Mouse (Mus musculus): ENCODE data around the gene Eef1akmt2.

The Eef1akmt2 gene

DNA sequence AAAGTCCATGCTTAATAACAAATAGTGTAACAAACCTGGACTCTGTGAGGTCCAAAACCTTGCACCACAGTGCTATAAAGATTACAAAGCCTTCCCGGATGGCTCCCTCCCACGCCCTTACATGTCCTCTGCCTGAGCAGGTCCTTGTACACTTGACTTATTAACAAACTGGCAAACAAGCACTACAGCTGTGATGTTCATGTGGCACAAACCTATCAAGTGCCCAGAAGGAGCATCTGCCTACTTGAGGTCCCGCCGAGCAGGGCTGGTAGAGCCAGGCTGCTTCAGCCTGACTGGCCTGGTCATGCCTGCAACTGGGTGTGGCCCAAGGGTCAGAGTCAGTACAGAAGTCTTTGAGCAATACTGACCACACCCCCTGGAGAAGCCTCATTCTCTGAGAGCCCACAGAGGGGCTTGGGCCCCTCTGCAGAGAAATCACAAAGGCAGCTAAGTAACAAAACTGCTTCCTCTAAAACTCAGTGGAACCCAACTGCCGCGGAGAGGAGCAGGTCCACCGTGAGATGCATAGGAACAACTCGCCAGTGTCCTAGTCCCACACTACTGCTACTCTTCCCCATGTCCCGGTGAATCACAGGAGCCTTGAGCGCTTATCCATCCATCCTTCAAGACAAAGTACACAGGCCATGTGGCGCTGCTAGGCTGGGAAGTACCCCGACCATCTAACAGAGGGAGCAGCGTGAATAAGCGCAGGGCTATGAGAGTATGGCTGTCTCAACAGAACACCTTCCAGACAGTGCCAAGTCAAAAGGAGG is 61.8 kb downstream of the Eef1akmt2 start:
- no peak for DNase-seq (ENCODE audit: low read depth, low spot score)

GRCm38 (mm10) chr7:132788826-132789225 is 63.6 kb downstream of the Eef1akmt2 start:
- DNase-seq (ENCODE audit: low read depth, low spot score) = no peak

DNA sequence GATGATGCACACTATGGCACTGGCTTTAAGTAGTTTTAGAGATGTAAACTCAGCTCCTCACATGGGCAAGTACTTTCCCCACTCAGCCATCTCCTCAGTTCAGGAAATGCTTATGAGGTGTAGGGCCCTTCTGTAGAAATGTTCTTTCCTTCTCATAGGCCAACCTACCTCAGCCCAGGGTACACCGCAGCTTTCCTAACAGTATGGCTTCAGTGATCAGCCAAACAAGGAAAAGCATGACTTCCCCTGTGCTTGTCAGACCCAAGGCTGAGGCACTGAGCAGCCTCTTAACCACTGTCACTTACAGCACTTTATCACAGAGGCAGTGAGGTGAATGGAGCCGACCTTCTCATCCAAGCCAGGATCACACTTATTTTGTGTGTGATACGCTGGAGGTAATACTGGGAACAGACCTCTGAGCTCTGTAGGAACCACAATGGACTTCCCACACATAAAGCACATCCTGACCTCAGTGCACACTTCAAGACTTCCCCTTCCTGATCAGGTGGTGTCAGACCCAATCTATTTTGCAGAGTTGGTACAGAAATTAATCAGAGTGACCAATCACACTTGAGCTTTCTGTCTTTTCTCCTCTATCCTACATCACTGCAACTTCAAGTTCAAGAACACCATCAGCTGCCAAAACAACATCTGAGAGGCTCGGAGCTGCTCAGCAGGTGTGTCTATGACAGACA is 64.8 kb downstream of the Eef1akmt2 start:
- DNase-seq (ENCODE audit: low read depth, low spot score) = no peak

DNA sequence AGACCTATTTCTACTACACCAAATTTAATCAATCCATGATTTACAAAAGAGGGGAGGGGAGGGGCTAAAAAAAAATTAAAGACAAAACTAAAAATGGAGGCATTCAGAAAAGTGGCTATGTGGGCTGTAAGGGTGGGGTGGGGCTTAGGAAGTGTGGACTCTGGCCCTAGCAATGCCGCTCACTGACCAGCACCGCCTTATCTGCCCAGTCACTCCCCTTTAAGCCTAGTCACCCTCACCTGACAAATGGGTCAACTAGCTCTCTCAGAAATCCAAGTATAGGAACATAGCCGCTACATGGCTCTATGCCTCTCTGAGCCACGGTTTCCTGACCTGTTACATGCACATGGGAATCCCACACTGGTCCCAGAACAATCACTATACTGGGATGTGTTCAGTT is 65.5 kb downstream of the Eef1akmt2 start:
- no peak for DNase-seq (ENCODE audit: low read depth, low spot score)

- DNase-seq (ENCODE audit: low read depth, low spot score) = no peak
Observed at GRCm38 (mm10) chr7:132786522-132786921, 66.0 kb downstream of the Eef1akmt2 start.

GRCm38 (mm10) chr7:132786011-132786410 is 66.5 kb downstream of the Eef1akmt2 start:
- DNase-seq (ENCODE audit: low read depth, low spot score) = no peak

- no peak for DNase-seq (ENCODE audit: low read depth, low spot score)
Observed at GRCm38 (mm10) chr7:132784101-132784500, 68.4 kb downstream of the Eef1akmt2 start.

DNA sequence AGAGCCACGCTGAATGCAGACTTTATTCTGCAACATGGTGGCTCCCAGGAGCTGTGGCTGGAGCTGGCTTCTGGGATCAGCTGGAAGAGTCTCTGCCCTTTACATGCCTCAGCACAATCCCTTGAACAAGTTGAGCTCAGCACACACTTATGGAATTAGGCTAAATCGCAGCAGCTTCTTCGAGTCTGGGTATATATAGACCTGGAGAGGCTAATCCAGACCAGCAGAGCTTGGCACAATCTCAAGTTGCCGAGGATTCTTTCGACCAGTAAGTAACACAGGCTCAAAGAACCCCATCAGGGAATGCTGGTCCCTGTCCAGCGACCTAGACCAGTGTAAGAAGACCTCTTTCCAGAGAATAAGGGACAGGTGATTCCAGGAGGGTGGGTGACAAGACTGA is 70.6 kb downstream of the Eef1akmt2 start:
- no peak for DNase-seq (ENCODE audit: low read depth, low spot score)

DNA sequence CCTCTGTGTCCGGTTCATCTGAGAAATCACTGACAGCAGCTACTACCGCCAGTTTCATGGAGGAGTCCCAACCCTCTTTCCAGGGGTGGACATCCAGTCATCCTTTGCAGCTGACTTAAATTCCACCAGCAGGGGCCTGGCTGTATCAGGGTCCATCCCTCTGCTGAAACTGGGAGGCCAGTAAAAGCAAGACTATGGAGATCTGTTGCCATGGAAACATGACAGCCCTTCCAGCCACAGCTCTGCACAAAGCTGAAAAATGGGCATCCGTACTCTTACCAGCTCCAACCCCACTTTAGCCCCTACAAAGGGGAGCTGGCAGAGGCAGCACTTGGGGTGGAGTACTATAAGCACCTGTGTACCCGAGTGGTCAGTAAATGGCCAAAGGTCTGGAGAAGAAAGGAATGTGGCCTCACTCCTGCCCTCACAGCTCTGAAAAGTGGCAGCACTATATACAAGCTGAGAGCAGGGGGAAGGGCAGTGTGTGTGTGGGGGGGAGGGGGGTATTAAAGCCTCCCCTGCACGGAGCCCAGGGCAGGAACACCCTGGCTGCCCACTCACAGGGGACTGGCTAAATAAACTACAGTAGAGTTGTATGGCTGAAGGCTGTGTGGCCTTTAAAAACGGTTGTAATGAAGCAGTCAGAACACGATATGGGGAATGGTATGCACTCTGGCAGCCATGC is 71.2 kb downstream of the Eef1akmt2 start:
- no peak for DNase-seq (ENCODE audit: low read depth, low spot score)

GRCm38 (mm10) chr7:132780611-132781010 is 71.9 kb downstream of the Eef1akmt2 start:
- DNase-seq (ENCODE audit: low read depth, low spot score) = peak; percentile 23

DNA sequence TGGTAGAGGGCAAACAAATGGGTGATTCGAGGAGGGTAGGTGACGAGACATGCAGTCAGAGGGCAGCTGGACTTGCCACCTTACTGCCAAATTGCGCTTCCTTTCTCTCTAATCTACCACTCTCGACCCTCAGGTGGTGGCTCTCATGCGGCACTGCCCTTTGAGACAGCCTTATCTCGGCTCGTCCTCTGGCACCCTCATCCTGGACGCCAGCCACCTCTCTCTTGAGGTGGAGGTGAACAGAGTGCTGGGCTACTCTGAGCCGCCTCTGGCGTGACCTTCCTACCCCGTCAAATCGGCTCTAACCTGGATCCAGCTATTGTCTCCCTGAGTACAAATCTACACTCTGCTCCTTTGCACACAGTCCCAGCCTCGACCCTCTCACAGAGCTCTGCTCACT is 73.8 kb downstream of the Eef1akmt2 start:
- DNase-seq (ENCODE audit: low read depth, low spot score) = no peak

DNA sequence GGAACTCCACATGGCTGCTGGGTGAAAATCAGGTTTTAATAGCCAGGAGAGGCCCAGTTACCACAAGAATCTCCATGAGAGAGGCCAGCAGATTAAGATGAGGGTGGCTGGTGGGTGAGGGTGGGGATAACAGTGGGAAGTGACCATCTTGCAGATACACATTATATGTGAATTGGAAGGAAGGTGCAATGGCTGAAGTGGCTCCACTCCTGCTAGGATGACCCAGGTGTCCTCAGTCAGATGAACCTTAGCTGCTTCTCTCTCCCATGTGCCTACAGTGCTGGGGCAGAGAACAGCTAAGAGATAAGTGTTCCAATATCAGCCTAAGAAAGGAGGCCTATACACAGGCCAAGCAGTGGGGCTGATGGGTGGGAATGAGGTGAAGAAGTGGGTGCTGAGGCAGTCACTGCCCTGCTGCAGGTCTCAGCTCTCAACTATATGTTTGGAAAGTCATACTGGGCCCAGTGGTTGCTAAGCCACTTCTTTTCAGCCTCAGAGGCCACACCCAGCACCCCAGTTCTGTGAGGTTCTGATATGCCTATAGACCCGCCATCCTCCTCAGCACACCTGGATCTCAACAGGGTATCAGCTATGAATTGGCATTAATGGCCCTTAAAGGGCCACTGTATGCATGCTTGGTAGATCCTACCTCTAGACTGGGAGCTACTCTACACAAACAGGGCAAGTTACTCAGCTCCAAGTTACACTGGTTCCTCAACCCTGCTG is 74.6 kb downstream of the Eef1akmt2 start:
- DNase-seq (ENCODE audit: low read depth, low spot score) = no peak

All from forelimb bud, embryonic 11.5 days (tissue).